Mouse (Mus musculus) left cerebral cortex, postnatal 14 days (tissue): ENCODE data around the gene Tsc1. TPM values are rescaled to one million over a fixed set of nuclear protein-coding genes. Genes with fewer than 3 reads are reported as not detected.

Experiments
- DNase-seq, 2 experiments: peaks; one replicate each; pipeline ENCODE4 v3.0.0; 2021 to 2022; ENCODE audit warnings: low spot score in 2 of 2, mixed read lengths in 1 of 2
- intact Hi-C: fragments of 180-260 bp; cut with DNase I; formaldehyde crosslinking; loops from one replicate; pipeline ENCODE4 v1.15.1; 2025
- total RNA-seq, 2 experiments: library from RNA; stranded (reverse); gene quantifications; 2 replicates each; pipeline ENCODE4 v1.2.3; 2021

The Tsc1 gene
- total RNA-seq, 2 experiments from 2014 or later = 43.4 to 45.1 TPM

- no peak for DNase-seq
- intact Hi-C loops = no loop called here
Measured at GRCm38 (mm10) chr2:28611407-28611787, 29.6 kb upstream of the Tsc1 start.

- intact Hi-C loops = no loop called here
- no peak for DNase-seq
Measured at GRCm38 (mm10) chr2:28612436-28613063, 28.5 kb upstream of the Tsc1 start.

- intact Hi-C loops = no loop called here
- DNase-seq = no peak
Measured at GRCm38 (mm10) chr2:28613599-28613998, 27.4 kb upstream of the Tsc1 start.

DNA sequence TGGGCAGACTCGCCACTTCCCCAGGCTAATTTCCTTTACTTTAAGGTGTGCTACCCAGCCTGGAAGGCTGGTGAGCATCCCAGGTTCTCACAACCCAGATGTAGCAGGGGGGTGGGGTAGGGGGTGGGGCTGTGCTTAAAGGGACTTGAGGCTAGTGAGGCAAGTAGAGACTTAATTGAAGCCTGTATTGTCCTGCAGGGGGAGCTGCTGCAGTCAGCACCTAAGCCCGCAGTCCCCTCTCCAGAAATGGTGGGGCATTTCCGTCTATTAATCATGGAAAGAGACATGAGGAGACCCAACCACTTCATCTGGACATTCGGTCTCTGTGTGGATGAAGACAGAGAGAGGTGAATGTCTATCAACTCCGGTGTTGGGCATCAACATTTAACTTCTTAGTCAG is 24.7 kb upstream of the Tsc1 start:
- intact Hi-C loops = no loop called here
- no peak for DNase-seq

DNA sequence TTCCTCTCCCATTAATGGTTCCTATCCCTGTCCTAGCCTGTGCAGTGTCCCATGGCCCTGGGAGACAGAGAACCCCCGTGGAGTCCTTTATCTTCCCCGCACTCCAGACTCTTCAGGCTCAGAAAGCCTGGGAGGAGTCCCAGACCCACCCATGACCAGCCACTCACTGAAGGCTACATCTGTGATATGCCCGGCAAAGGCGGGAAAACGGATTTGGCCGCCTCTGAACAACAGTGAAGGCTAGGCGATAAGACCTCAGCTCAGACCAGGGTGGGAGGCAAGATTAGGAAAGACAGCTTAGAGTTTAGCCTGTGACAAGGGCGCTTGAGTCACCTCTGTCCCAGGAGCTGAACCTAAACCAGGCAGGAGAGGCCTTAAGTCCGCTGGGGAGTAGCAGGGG is 24.2 kb upstream of the Tsc1 start:
- intact Hi-C loops = no loop called here
- no peak for DNase-seq

DNA sequence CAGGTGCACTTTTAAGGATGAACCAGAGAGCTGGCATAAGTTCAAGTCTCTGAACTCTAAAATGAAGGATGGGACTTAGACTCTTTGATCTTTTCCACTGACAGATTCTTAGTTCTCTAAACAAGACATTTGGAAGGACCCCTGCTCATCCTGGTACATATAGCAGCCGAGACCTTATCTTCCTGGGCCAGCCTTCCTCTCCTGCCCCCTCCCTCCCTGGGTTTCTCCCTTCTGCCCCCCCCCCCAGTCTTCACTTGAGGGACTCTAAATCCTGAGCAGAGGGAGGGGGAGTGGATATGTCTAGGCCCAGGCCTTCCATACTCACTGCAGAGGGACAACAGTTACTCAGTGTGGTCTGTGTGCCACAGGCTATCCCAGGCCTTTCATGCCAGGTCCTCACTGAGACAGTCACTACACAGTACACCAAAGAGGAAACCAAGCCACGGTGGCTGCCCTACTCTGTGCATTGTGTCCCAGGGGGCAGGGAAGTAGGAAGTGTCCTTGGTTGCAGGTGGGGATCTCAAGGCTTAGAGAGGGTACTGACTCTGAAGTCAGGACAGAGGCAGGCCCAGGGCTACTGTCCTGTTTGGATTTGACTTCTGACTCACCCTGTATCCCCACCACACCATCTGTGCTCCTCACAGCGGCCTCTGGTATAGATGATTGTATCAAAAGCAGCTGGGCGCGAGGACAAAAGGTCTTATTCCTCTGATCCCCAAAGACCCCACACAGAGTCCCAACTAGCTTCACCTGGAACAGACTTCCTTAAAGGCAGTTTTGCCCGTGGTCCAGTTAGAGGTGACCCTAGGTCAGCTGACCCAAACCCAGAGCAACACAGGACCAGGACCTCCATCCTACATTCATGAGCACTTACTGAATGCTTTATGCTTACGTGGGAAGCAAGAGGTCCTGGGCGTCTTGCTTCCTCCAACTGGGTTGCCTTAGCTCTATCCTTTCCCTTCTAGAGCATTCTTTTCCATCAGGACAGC is 23.2 kb upstream of the Tsc1 start:
- DNase-seq = no peak
- intact Hi-C loops = no loop called here

GRCm38 (mm10) chr2:28618777-28619336 is 22.2 kb upstream of the Tsc1 start:
- DNase-seq = no peak
- intact Hi-C loops = no loop called here

- no peak for DNase-seq
- intact Hi-C loops = no loop called here
Measured at GRCm38 (mm10) chr2:28619369-28619768, 21.7 kb upstream of the Tsc1 start.

DNA sequence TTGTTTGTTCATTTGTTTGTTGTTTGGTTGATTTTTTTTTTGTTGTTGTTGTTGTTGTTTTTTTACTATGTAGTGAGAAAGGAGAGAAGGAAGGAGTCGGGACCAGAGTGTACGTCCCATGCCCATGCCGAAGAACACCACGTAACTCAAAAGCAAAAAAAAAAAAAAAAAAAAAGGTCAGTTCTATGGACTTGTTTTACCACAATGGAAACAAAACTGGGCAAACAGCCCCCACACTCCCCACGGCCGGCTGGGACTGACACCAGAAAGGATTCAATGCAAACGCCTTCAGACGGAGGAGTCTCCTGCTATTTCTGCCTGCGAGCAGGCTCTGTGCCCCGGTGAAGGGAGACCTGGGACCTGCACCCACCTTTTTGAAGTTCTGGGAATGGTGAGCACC is 20.5 kb upstream of the Tsc1 start:
- intact Hi-C loops = no loop called here
- no peak for DNase-seq

DNA sequence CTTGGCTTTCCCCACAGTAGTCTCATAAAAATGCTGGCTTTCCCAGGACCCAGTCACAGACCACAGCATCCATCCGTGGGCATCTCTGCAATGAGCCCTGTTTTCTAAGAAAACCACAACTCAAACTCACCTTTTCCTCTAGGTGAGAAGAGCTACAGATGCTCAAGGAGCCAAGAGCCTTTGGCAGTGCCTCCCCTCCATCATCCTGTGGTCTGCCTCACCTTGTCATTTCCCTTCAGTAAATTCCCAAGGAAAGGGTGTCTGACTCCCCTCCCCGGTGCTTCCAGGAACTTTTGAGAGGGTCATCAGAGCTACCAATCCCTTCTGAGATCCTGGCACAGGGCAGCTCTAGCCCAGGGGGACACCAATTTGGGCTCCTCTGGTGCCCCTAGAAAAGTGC is 19.9 kb upstream of the Tsc1 start:
- intact Hi-C loops = no loop called here
- no peak for DNase-seq

GRCm38 (mm10) chr2:28621664-28622171 is 19.3 kb upstream of the Tsc1 start, which contains the start of gene Gfi1b:
Gene Gfi1b, minus strand, starts transcription at chr2:28621982.
- DNase-seq = no peak
- intact Hi-C loops = no loop called here

GRCm38 (mm10) chr2:28622521-28623124 is 18.4 kb upstream of the Tsc1 start:
- DNase-seq = peak in 1 of 2 experiments; percentile 19
- intact Hi-C loops = no loop called here

- intact Hi-C loops = no loop called here
- DNase-seq = no peak
Measured at GRCm38 (mm10) chr2:28624870-28625269, 16.2 kb upstream of the Tsc1 start.

DNA sequence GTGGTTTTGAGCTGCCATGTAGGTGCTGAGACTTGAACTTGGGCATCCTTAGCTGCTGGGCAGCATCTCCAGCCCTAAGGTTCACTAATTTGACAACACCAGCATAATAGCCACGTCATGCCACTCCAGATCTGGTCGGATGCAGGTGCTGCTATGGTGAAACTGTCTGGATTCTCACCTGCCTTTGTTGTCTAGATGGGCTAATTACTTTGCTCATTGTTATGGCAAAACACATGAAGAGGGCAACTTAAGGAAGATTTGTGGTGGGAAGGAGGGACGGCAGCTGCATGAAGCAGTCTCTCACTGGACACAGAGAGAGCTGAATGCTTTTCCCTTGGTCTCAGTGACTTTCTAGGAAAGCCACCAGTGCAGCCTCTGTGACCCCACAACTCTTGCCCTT is 15.0 kb upstream of the Tsc1 start:
- no peak for DNase-seq
- intact Hi-C loops = no loop called here

GRCm38 (mm10) chr2:28628053-28628452 is 13.0 kb upstream of the Tsc1 start:
- intact Hi-C loops = no loop called here
- DNase-seq = peak in 1 of 2 experiments; percentile 18

DNA sequence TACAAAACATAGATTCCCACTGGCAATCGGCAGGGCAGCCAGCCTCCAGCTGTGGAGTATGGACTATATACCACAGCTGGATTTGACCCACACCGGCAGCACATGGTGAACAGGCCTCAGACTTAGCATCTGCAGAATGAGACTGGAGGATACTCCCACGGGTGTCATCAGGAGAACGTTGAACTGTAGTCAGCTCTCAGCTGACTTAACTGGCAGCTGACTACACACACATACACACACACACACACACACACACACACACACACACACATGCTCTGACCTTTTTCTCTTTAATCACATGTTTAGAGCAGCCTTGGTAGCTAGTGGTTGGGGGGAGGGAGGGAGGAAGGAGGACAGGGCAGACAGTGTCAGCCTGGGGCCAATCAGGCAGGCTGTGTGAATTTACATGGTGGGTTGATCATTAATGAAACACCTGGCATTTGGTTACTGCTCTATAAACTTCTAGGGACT is 11.1 kb upstream of the Tsc1 start:
- intact Hi-C loops = no loop called here
- no peak for DNase-seq

DNA sequence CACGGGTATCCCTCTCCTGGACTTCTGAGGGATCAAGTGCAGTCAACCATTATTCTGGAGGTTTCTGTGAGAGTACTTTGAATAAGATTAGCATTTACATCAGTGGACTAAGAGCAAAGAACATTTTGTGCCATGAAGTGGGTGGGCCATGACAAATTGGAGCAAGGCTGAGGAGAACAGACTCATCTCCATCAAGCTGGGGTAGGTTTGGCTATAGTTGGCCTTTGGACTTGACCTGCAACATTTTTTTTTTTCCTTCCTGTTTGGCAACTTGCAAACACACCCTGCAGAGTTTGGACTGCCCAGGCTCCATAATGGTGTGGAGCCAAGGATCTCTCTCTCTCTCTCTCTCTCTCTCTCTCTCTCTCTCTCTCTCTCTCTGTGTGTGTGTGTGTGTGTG is 8.4 kb upstream of the Tsc1 start:
- no peak for DNase-seq
- intact Hi-C loops = no loop called here

GRCm38 (mm10) chr2:28633136-28633535 is 7.9 kb upstream of the Tsc1 start:
- DNase-seq = no peak
- intact Hi-C loops = no loop called here

- intact Hi-C loops = no loop called here
Measured at GRCm38 (mm10) chr2:28635199-28635598, 5.8 kb upstream of the Tsc1 start.

More at GRCm38 (mm10) chr2:28635199-28635598, 5.8 kb upstream of the Tsc1 start:
- DNase-seq = no peak
